Mouse (Mus musculus) brown adipose tissue, adult 24 weeks (tissue): ENCODE results near the gene Szt2. TPM values are rescaled to one million over a fixed set of nuclear protein-coding genes. Genes with fewer than 3 reads are reported as not detected.

Experiments used
- H3K27ac ChIP-seq: fragments of 200-500 bp; replicated peaks from 2 replicates; pipeline ENCODE4 v1.5.1; 2012; ENCODE audit warnings: low read depth, mild to moderate bottlenecking, low read length
- H3K4me1 ChIP-seq: fragments of 200-500 bp; 2 replicates; pipeline ENCODE4 v1.6.1; 2012; ENCODE audit warnings: low read length, mixed read lengths; ENCODE audit not compliant: control insufficient read depth, insufficient read depth, insufficient read length
- H3K4me3 ChIP-seq: fragments of 200-500 bp; 2 replicates; pipeline ENCODE4 v1.5.1; 2012; ENCODE audit warnings: low read depth, mild to moderate bottlenecking, low read length, moderate library complexity; ENCODE audit not compliant: insufficient read depth
- polyA plus RNA-seq: library from polyadenylated mRNA; stranded (reverse); fragments of >200 nt; gene quantifications from 2 replicates; pipeline ENCODE4 v1.2.4, GENCODE M21; 2012; ENCODE audit not compliant: missing spikeins, insufficient read depth, insufficient read length

Gene Szt2
- polyA plus RNA-seq, 1 experiment = 4.0 TPM

- no peak overlapping the region for H3K27ac ChIP-seq
- no peaks in the 10 kb centered on the region for H3K4me1 ChIP-seq
- no peak overlapping the region for H3K4me3 ChIP-seq
Observed at GRCm38 (mm10) chr4:118387316-118387715, 21.8 kb downstream of the Szt2 start.

DNA sequence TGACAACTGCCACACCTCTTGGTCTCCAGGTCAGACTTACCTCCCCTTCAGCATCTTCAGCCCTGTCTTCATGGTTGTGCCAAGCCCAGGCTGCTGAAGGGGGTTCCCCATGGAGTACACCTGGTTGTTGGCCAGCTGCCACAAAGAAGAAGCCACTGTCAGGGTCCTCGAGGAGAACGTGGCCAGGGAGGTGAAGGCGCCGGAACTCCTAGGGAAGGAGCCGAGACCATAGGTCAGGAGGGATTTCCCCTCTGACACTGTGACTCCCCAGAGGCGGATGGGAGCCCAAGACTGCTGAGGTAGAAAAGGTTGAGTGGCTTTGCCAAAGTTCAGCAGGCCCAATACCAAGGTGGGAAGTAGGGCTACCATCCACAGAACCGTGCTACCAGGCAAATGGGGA is 25.8 kb downstream of the Szt2 start:
- H3K27ac ChIP-seq = no peak overlapping the region
- no peaks in the 10 kb centered on the region for H3K4me1 ChIP-seq

GRCm38 (mm10) chr4:118375999-118376398 is 33.1 kb downstream of the Szt2 start:
- Histone ChIP-seq H3K4me1 (no peaks in the 10 kb centered on the region), H3K4me3 (no peak overlapping the region), H3K27ac (no peak overlapping the region)

More for the DNA sequence above, 25.8 kb downstream of the Szt2 start:
- no peak overlapping the region for H3K4me3 ChIP-seq

GRCm38 (mm10) chr4:118371822-118372221 is 37.3 kb downstream of the Szt2 start:
- Histone ChIP-seq H3K4me3 (no peak overlapping the region), H3K27ac (no peak overlapping the region), H3K4me1 (no peaks in the 10 kb centered on the region)

- no peaks in the 10 kb centered on the region for H3K4me1 ChIP-seq
- no peak overlapping the region for H3K27ac ChIP-seq
- no peak overlapping the region for H3K4me3 ChIP-seq
Observed at GRCm38 (mm10) chr4:118368616-118369015, 40.5 kb downstream of the Szt2 start.

GRCm38 (mm10) chr4:118367551-118367950 is 41.5 kb downstream of the Szt2 start:
- no peaks in the 10 kb centered on the region for H3K4me1 ChIP-seq
- no peak overlapping the region for H3K4me3 ChIP-seq
- H3K27ac ChIP-seq = no peak overlapping the region

DNA sequence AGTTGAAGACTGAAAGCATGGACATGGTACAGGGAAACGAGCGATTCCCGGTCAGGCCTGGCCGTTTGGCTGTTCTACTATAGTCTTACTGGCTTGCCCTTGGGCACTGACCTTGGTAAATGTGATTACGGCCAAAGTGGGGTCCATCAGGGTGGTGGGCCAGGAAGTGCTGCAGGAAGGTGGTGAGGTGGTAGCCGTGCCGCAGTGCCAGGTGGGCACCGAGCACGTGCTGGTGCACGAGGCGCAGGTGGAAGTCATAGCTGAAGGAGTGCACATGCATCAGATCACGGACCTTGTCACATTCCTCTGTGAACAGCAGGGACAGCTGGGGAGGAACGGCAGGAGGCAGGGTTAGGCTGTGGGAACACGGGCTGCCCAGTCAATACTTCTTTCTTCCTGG is 43.1 kb downstream of the Szt2 start:
- Histone ChIP-seq H3K27ac (no peak overlapping the region), H3K4me3 (no peak overlapping the region), H3K4me1 (no peaks in the 10 kb centered on the region)

- Histone ChIP-seq H3K4me3 (no peak overlapping the region), H3K4me1 (no peaks in the 10 kb centered on the region), H3K27ac (no peak overlapping the region)
Observed at GRCm38 (mm10) chr4:118364641-118365040, 44.4 kb downstream of the Szt2 start.

DNA sequence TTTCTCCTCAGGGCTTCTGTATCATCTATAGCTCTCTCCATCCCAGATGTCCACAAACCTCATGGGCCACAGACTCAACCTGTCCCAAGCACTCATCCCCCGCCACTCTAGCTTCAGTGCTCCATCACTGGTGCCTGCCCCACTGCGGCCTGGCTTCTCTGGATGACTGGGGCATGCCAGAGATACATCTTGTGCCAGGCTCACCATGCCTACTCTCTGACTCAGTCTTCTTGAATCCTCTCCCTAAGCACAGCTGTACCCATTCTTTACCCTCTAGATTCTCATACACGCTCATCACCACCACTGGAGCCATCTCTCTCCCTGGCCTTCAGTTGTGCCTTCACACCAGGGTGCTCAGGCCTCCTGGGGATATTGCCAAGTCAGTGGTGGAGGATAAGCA is 45.1 kb downstream of the Szt2 start:
- H3K4me1 ChIP-seq = no peaks in the 10 kb centered on the region
- H3K4me3 ChIP-seq = no peak overlapping the region
- H3K27ac ChIP-seq = no peak overlapping the region

DNA sequence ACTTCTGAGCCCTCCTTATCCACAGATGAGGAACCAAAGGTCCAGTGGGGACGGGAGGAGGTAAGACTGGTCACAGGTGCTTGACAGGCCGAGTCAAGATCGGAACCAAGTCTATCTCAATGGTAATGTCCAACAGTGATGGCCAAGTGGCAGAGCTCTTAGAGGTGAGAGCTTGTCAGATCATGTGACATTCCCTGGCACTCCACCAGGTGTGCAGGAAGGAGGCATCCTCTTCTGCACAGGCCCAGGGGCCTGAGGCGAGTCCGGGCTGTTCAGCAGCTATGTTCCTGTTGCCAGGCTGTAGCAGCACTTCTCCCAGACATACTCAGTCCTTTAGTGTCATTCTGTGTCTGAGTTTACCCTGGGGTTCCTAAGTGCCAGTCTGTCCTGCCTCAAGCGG is 46.2 kb downstream of the Szt2 start:
- no peaks in the 10 kb centered on the region for H3K4me1 ChIP-seq
- H3K27ac ChIP-seq = no peak overlapping the region
- H3K4me3 ChIP-seq = no peak overlapping the region

- Histone ChIP-seq H3K27ac (no peak overlapping the region), H3K4me3 (no peak overlapping the region), H3K4me1 (no peaks in the 10 kb centered on the region)
Observed at GRCm38 (mm10) chr4:118361451-118361850, 47.6 kb downstream of the Szt2 start.

GRCm38 (mm10) chr4:118359896-118360720 is 49.0 kb downstream of the Szt2 start:
- Histone ChIP-seq H3K4me3 (peak overlapping the region; percentile 75), H3K27ac (no peak overlapping the region), H3K4me1 (no peaks in the 10 kb centered on the region)

- Histone ChIP-seq H3K4me3 (peak overlapping the region; percentile 75), H3K27ac (no peak overlapping the region), H3K4me1 (no peaks in the 10 kb centered on the region)
Observed at GRCm38 (mm10) chr4:118359211-118359895, 49.7 kb downstream of the Szt2 start.

DNA sequence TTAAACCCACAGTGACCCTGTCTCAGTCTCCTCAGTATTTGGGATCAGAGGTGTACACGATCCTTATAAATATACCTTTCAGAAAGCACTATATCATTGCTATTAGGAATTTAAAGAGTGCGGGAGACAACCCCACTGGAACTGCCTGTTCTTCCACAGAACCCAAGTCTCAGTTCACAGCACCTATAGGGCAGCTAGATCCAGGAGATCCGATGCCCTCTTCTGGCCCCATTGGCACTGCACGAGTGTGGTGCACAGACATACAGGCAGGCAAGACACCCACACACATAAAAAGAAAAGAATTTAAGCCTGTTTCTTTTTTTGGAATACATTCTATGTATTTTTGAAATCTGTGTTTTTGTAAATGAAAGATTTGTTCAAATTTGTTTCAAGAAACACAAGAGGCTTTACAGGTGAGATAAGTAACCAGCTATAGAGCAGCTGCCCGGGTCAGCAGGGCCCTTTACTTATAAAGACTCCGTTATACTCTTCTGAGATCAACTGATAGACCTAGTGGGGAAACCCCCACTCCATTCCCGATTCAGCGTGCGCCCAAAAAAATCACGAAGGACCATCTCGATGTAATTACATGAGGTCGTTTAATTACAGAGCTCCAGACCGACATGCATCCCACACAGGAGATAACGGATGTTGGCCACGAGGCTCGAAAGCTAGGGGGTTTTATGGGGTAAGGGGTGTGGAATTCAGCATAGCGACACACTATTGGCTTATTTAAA is 50.7 kb downstream of the Szt2 start:
- no peak overlapping the region for H3K27ac ChIP-seq
- no peak overlapping the region for H3K4me3 ChIP-seq
- H3K4me1 ChIP-seq = no peaks in the 10 kb centered on the region

GRCm38 (mm10) chr4:118357504-118357903 is 51.6 kb downstream of the Szt2 start:
- no peaks in the 10 kb centered on the region for H3K4me1 ChIP-seq
- no peak overlapping the region for H3K4me3 ChIP-seq
- H3K27ac ChIP-seq = no peak overlapping the region
